Comparison of ENCODE assay signal across 9 mouse cellular contexts in genomic region chr13:60308062-60308801, GRCm38 (mm10).
DNase-seq lines count a peak whose midpoint lies in the region; ATAC-seq and TF ChIP-seq lines count a peak whose summit lies in the region.
"Had no signal": no experiment of that assay in that cellular context is flagged by ENCODE, and none has a peak within 500 bp of the region (broad histone marks: within the 10 kb centered on the region; RNA-seq: fewer than 3 reads in every experiment).

No protein-coding gene starts in this region.

- DNase-seq in 3T3-L1 (ENCODE audit: low read depth, low spot score) = peak; percentile 79
- peak; percentile 66 for DNase-seq in adrenal gland, postnatal 14 days
- DNase-seq in limb, embryonic 14.5 days (ENCODE audit: low spot score) = peak; percentile 90
- no peak for DNase-seq in spleen, postnatal 4 days (ENCODE audit: low spot score in 2 of 2)
- no peak for DNase-seq in gastrocnemius, postnatal 4 days (ENCODE audit: low spot score in 2 of 2)
- DNase-seq in testis, postnatal 14 days (ENCODE audit: low spot score) = no peak
- no peak for DNase-seq in forebrain, postnatal 0 days
- DNase-seq: gastrocnemius, postnatal 36 days had no signal

- H3K4me3 ChIP-seq in hindbrain, embryonic 12.5 days = no peak overlapping the region
- no peak overlapping the region for H3K4me3 ChIP-seq in limb, embryonic 14.5 days (replicated peaks; ENCODE audit: low read length)
- H3K4me3 ChIP-seq in forebrain, postnatal 0 days (ENCODE audit: low read depth, low read length) = no peak overlapping the region

- no peaks in the 10 kb centered on the region for H3K27me3 ChIP-seq in hindbrain, embryonic 12.5 days
- no peaks in the 10 kb centered on the region for H3K27me3 ChIP-seq in limb, embryonic 14.5 days (ENCODE audit: control insufficient read depth, insufficient read depth, low read length)
- H3K27me3 ChIP-seq in forebrain, postnatal 0 days (ENCODE audit: insufficient read depth, low read length) = no peaks in the 10 kb centered on the region

- peaks cover 10% of the 10 kb centered on the region for H3K4me1 ChIP-seq in hindbrain, embryonic 12.5 days
- H3K4me1 ChIP-seq in limb, embryonic 14.5 days (ENCODE audit: control insufficient read depth, insufficient read depth, low read length) = peaks cover 28% of the 10 kb centered on the region
- H3K4me1 ChIP-seq in forebrain, postnatal 0 days (ENCODE audit: insufficient read depth) = 0 out of 2 replicates have a peak, but pooled peaks cover 2% of the 10 kb centered on the region

- no peak for ATAC-seq in hindbrain, embryonic 12.5 days (ENCODE audit: low FRiP score)
- ATAC-seq in limb, embryonic 14.5 days (ENCODE audit: low FRiP score, low read depth) = peak; percentile 90
- ATAC-seq in forebrain, postnatal 0 days = no peak; the same call in 1 of the 2 replicates

- no peak for TF ChIP-seq CTCF in forebrain, postnatal 0 days (IDR thresholded peaks at IDR 0.05; ENCODE audit: low read depth)

- no peak overlapping the region for H3K4me2 ChIP-seq in hindbrain, embryonic 12.5 days (replicated peaks)
- peak overlapping the region; percentile 1; the same call in 1 of the 2 replicates for H3K4me2 ChIP-seq in limb, embryonic 14.5 days (replicated peaks; ENCODE audit: low read depth, low read length, severe bottlenecking)
- no peak overlapping the region for H3K4me2 ChIP-seq in forebrain, postnatal 0 days (ENCODE audit: low read depth)

- H3K9me3 ChIP-seq in hindbrain, embryonic 12.5 days (replicated peaks) = no peaks in the 10 kb centered on the region
- H3K9me3 ChIP-seq in limb, embryonic 14.5 days (ENCODE audit: control insufficient read depth, low read length) = no peaks in the 10 kb centered on the region
- no peaks in the 10 kb centered on the region for H3K9me3 ChIP-seq in forebrain, postnatal 0 days (ENCODE audit: low read length)

- H3K36me3 ChIP-seq in hindbrain, embryonic 12.5 days = no peaks in the 10 kb centered on the region
- no peaks in the 10 kb centered on the region for H3K36me3 ChIP-seq in limb, embryonic 14.5 days (ENCODE audit: control insufficient read depth, insufficient read depth, low read length)
- no peaks in the 10 kb centered on the region for H3K36me3 ChIP-seq in forebrain, postnatal 0 days (ENCODE audit: insufficient read depth)

- 57% methylated on average over 13 of the region's 13 CpGs for WGBS in hindbrain, embryonic 12.5 days
- 27% methylated on average over 13 of the region's 13 CpGs for WGBS in limb, embryonic 14.5 days
- 48% methylated on average over 13 of the region's 13 CpGs for WGBS in forebrain, postnatal 0 days

- no peak for TF ChIP-seq POLR2A in limb, embryonic 14.5 days (IDR thresholded peaks at IDR 0.05; ENCODE audit: borderline replicate concordance, extremely low read depth, insufficient read depth, insufficient read length)

- peak overlapping the region; percentile 35; the same call in 1 of the 2 replicates for H3K27ac ChIP-seq in hindbrain, embryonic 12.5 days
- peak overlapping the region; percentile 74 for H3K27ac ChIP-seq in limb, embryonic 14.5 days (replicated peaks; ENCODE audit: low read depth, low read length)
- H3K27ac ChIP-seq in forebrain, postnatal 0 days (ENCODE audit: low read depth, low read length) = no peak overlapping the region

- H3K9ac ChIP-seq in hindbrain, embryonic 12.5 days = no peak overlapping the region
- no peak overlapping the region for H3K9ac ChIP-seq in limb, embryonic 14.5 days (ENCODE audit: low read depth, low read length, severe bottlenecking)
- no peak overlapping the region for H3K9ac ChIP-seq in forebrain, postnatal 0 days

Comparison
In these comparisons a context has a peak if more than half of its experiments do, and no peak if none do; other contexts are left out.
1. DNase-seq: peak in 3T3-L1 (single experiment), adrenal gland, postnatal 14 days (single experiment) and limb, embryonic 14.5 days (single experiment); none in spleen, postnatal 4 days (0 of 2), gastrocnemius, postnatal 4 days (0 of 2), testis, postnatal 14 days (single experiment) and forebrain, postnatal 0 days (single experiment).